Mouse (Mus musculus) heart, postnatal 14 days (tissue): ENCODE results near the gene Sprr2b. TPM values are rescaled to one million over a fixed set of nuclear protein-coding genes. Genes with fewer than 3 reads are reported as not detected.
"Not testable (repeated sequence)": the region's sequence is repeated elsewhere in the genome, so short reads cannot be mapped to it uniquely, and the experiment has no call there.

Experiments used
- DNase-seq, 2 experiments: peaks; one replicate each; pipeline ENCODE4 v3.0.0; 2021 to 2022
- intact Hi-C: fragments of 180-260 bp; cut with DNase I; formaldehyde crosslinking; loops from one replicate; pipeline ENCODE4 v1.15.1; 2025
- long read RNA-seq, 2 experiments: library from polyadenylated mRNA; stranded (forward); transcript quantifications; one replicate each; pipeline ENCODE4 v2.0.0; 2021
- total RNA-seq, 2 experiments: library from RNA; stranded (reverse); gene quantifications; 2 replicates each; pipeline ENCODE4 v1.2.3; 2021

Sprr2b gene
- total RNA-seq, result not detected
- long read RNA-seq, experiment 1, result 0 reads
- long read RNA-seq, experiment 2, result 0 reads

- intact Hi-C loops, result no loop called here
- DNase-seq, result no peak
Measured at GRCm38 (mm10) chr3:92316320-92316719, at the start of gene Sprr2b. TSS of gene Sprr2b (plus strand) at chr3:92316620.

GRCm38 (mm10) chr3:92271414-92271985 lies 44.9 kb upstream of the Sprr2b start:
- DNase-seq, intact Hi-C loops: not testable (repeated sequence)

- DNase-seq, intact Hi-C loops: not testable (repeated sequence)
Measured at GRCm38 (mm10) chr3:92273504-92273903, 42.9 kb upstream of the Sprr2b start.

- DNase-seq, intact Hi-C loops: not testable (repeated sequence)
Measured at GRCm38 (mm10) chr3:92274018-92274417, 42.4 kb upstream of the Sprr2b start.

- DNase-seq, intact Hi-C loops: not testable (repeated sequence)
Measured at GRCm38 (mm10) chr3:92279663-92280062, 36.8 kb upstream of the Sprr2b start.

- DNase-seq, intact Hi-C loops: not testable (repeated sequence)
Measured at GRCm38 (mm10) chr3:92280963-92281606, 35.3 kb upstream of the Sprr2b start.

- intact Hi-C loops, DNase-seq: not testable (repeated sequence)
Measured at GRCm38 (mm10) chr3:92285101-92285500, 31.3 kb upstream of the Sprr2b start, which contains the start of gene Sprr2a3. TSS of gene Sprr2a3 (plus strand) at chr3:92285417.

GRCm38 (mm10) chr3:92288489-92288888 lies 27.9 kb upstream of the Sprr2b start:
- intact Hi-C loops, DNase-seq: not testable (repeated sequence)

GRCm38 (mm10) chr3:92307406-92307805 lies 9.0 kb upstream of the Sprr2b start:
- DNase-seq, result no peak
- intact Hi-C loops, result no loop called here

GRCm38 (mm10) chr3:92317384-92317783 lies 964 bp downstream of the Sprr2b start:
- intact Hi-C loops, result no loop called here
- DNase-seq, result no peak

GRCm38 (mm10) chr3:92336278-92336677 lies 19.9 kb downstream of the Sprr2b start:
- intact Hi-C loops, result no loop called here

GRCm38 (mm10) chr3:92338840-92339239 lies 22.4 kb downstream of the Sprr2b start, which contains the start of gene Sprr2d:
TSS of gene Sprr2d (plus strand) at chr3:92339140.
- no peak for DNase-seq
- intact Hi-C loops, result no loop called here

More at GRCm38 (mm10) chr3:92336278-92336677, 19.9 kb downstream of the Sprr2b start:
- DNase-seq, result no peak

GRCm38 (mm10) chr3:92351843-92352242 lies 35.4 kb downstream of the Sprr2b start, which contains the start of gene Sprr2e:
TSS of gene Sprr2e (plus strand) at chr3:92352143.
- no peak for DNase-seq
- intact Hi-C loops, result no loop called here

- DNase-seq, result no peak
- intact Hi-C loops, result no loop called here
Measured at GRCm38 (mm10) chr3:92361619-92362018, 45.2 kb downstream of the Sprr2b start.

GRCm38 (mm10) chr3:92364887-92365286 lies 48.5 kb downstream of the Sprr2b start, which contains the start of gene Sprr2f:
TSS of gene Sprr2f (plus strand) at chr3:92365187.
- no peak for DNase-seq
- intact Hi-C loops, result no loop called here

Other genes with a start within 250 kb of the Sprr2b start
- gene Lor, start 233.5 kb upstream of the Sprr2b start, total RNA-seq, result not detected
- gene Prr9, start 192.7 kb upstream of the Sprr2b start, total RNA-seq, result not detected
- gene Lelp1, start 173.9 kb upstream of the Sprr2b start, total RNA-seq, result not detected
- gene Sprr2a1, start 100.8 kb upstream of the Sprr2b start, total RNA-seq, result not detected
- gene Sprr2a2, start 100.7 kb upstream of the Sprr2b start, total RNA-seq, result 1 to 10 TPM; 1.4 to 3.0 TPM
- not detected for gene Sprr2a3, start 31.2 kb upstream of the Sprr2b start, total RNA-seq
- not detected for gene Sprr2d, start 22.5 kb downstream of the Sprr2b start, total RNA-seq
- not detected for gene Sprr2e, start 35.5 kb downstream of the Sprr2b start, total RNA-seq
- not detected for gene Sprr2f, start 48.6 kb downstream of the Sprr2b start, total RNA-seq
- gene Sprr2h, start 69.1 kb downstream of the Sprr2b start, total RNA-seq, result not detected
- not detected for gene Sprr2i, start 91.4 kb downstream of the Sprr2b start, total RNA-seq
- not detected for gene Sprr2j-ps, start 101.5 kb downstream of the Sprr2b start, total RNA-seq
- 1 to 10 TPM; 3.1 to 5.0 TPM for gene Gm9774, start 112.8 kb downstream of the Sprr2b start, total RNA-seq
- not detected for gene Sprr2k, start 116.0 kb downstream of the Sprr2b start, total RNA-seq
- not detected for gene Sprr1b, start 122.2 kb downstream of the Sprr2b start, total RNA-seq
- not detected for gene Sprr3, start 142.1 kb downstream of the Sprr2b start, total RNA-seq
- gene Sprr1a, start 169.3 kb downstream of the Sprr2b start, total RNA-seq, result not detected
- gene Sprr4, start 183.9 kb downstream of the Sprr2b start, total RNA-seq, result not detected
- gene 2310046K23Rik, start 217.9 kb downstream of the Sprr2b start, total RNA-seq, result not detected